Mouse (Mus musculus) heart, embryonic 16.5 days (tissue): Measurements from ENCODE around the gene Traf4. TPM values are rescaled to one million over a fixed set of nuclear protein-coding genes. Genes with fewer than 3 reads are reported as not detected.
A peak's percentile ranks its signal among the peaks of the same experiment; 100 is the strongest.
"Not testable (repeated sequence)": the region's sequence is repeated elsewhere in the genome, so short reads cannot be mapped to it uniquely, and the experiment has no call there.

ENCODE experiments used
- ATAC-seq: fragments of 200-750 bp; cut with Nextera tagmentation; replicated peaks from 2 replicates; pipeline ENCODE4 v1.8.0; 2017; ENCODE audit warnings: moderate number of reproducible peaks; ENCODE audit not compliant: insufficient read depth, low FRiP score; ENCODE audit errors: extremely low read depth
- H3K27ac ChIP-seq: fragments of 300-500 bp; sonication (generic); 2 replicates; pipeline ENCODE4 v1.5.1; 2014; ENCODE audit warnings: mild to moderate bottlenecking, low read length, control low read depth, moderate library complexity
- H3K27me3 ChIP-seq: fragments of 300-500 bp; sonication (generic); 2 replicates; pipeline ENCODE4 v1.6.1; 2014; ENCODE audit warnings: low read length, mixed read lengths; ENCODE audit not compliant: control insufficient read depth, insufficient read depth
- H3K36me3 ChIP-seq: fragments of 300-500 bp; sonication (generic); 2 replicates; pipeline ENCODE4 v1.6.1; 2014; ENCODE audit not compliant: control insufficient read depth, insufficient read depth
- H3K4me1 ChIP-seq: fragments of 300-500 bp; sonication (generic); 2 replicates; pipeline ENCODE4 v1.6.1; 2014; ENCODE audit warnings: low read length, mixed read lengths; ENCODE audit not compliant: control insufficient read depth, insufficient read depth
- H3K4me2 ChIP-seq: fragments of 300-500 bp; sonication (generic); 2 replicates; pipeline ENCODE4 v1.6.1; 2014; ENCODE audit warnings: low read depth, mild to moderate bottlenecking, control low read depth, low read length
- H3K4me3 ChIP-seq: fragments of 300-500 bp; sonication (generic); 2 replicates; pipeline ENCODE4 v1.5.1; 2014; ENCODE audit warnings: mild to moderate bottlenecking, control low read depth, low read length
- H3K9ac ChIP-seq: fragments of 300-500 bp; sonication (generic); 2 replicates; pipeline ENCODE4 v1.6.1; 2014; ENCODE audit warnings: low read length, control low read depth
- H3K9me3 ChIP-seq: fragments of 300-500 bp; sonication (generic); replicated peaks from 2 replicates; pipeline ENCODE4 v1.6.1; 2016; ENCODE audit warnings: low read length; ENCODE audit not compliant: control insufficient read depth
- WGBS: fragments of 180-500 bp; shearing (Covaris S2); extraction: QIAGEN DNeasy Blood & Tissue Kit; methylation state at CpG from one replicate; pipeline ENCODE4 v1.1.7; 2014; 5-methylcytosine and 5-hydroxymethylcytosine counted together
- polyA plus RNA-seq: library from polyadenylated mRNA; unstranded; fragments of >200 nt; fragmentation: Nextera tagmentation; extraction: Ambion mirVana; gene quantifications from 2 replicates; pipeline ENCODE4 v1.2.1, GENCODE M21; 2015

The Traf4 gene
- polyA plus RNA-seq, 1 experiment from 2014 or later = 37.3 TPM

DNA sequence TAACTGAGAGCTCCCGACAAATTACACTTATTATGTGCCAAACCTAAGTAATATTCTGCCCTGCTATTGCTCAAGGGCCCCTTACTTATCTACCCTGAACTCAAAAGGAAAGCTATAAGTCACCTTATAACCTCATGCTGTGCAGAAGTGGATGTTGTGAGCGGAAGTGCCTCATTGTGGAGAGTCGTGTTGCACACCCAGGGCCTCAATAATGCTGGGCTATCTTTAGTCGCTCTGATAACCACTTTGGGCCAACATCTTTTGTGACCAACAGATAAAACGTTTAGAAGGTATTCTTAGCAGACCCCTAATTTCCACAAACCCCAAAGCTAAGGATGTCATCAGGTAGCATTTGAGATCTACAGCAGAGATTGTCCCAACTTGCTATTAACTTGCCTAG, 24.7 kb downstream of the Traf4 start:
- H3K4me1 ChIP-seq = peaks cover 25% of the 10 kb centered on the region
- no peaks in the 10 kb centered on the region for H3K27me3 ChIP-seq
- H3K9ac ChIP-seq = no peak overlapping the region
- WGBS = 39% methylated on average over 5 of the region's 5 CpGs
- no peak for ATAC-seq
- H3K27ac ChIP-seq = no peak overlapping the region
- H3K4me3 ChIP-seq = no peak overlapping the region
- no peaks in the 10 kb centered on the region for H3K9me3 ChIP-seq
- no peak overlapping the region for H3K4me2 ChIP-seq
- H3K36me3 ChIP-seq = peaks cover 17% of the 10 kb centered on the region

DNA sequence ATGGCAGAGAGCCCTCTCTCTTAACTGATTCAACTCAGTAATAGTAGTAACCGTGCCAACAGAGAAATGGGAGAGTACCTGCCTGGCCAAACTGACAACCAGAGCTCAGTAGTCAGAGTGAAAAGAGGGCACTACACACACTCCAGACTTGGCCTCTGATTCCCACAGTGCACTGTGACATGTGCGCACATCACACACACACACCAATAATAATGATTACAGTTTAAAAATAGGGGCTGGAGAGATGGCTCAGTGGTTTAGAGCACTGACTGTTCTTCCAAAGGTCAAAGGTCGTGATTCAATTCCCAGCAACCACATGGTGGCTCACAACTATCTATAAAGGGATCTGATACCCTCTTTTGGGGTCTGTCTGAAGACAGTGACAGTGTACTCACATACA, 27.4 kb downstream of the Traf4 start:
- peaks cover 31% of the 10 kb centered on the region for H3K4me1 ChIP-seq
- no peaks in the 10 kb centered on the region for H3K27me3 ChIP-seq
- WGBS = 74% methylated on average over 3 of the region's 3 CpGs
- no peak overlapping the region for H3K27ac ChIP-seq
- H3K4me3 ChIP-seq = no peak overlapping the region
- H3K4me2 ChIP-seq = no peak overlapping the region
- no peaks in the 10 kb centered on the region for H3K9me3 ChIP-seq
- no peak overlapping the region for H3K9ac ChIP-seq
- H3K36me3 ChIP-seq = peaks cover 1% of the 10 kb centered on the region
- 0 out of 2 replicates have a peak, but pooled peaks have one; percentile 26 for ATAC-seq

DNA sequence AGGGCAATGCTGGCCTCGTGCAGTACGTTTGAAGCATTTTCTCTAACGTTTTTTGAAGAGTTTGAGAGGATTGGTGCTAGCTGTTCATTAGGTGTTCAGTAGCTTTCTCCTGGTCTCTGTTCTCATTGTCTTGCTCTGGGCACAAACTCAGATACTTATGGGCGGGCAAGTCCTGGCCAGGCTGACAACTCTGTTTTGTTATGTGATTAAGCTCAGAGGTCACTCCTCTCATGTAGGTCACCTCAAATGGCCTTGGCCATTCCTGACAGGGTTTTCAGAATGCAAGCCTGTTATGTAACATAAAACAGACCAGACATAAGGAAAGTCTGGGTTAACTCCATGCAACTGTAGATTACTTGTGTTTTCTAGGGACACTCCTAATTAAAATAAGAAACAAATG, 27.8 kb downstream of the Traf4 start:
- H3K27me3 ChIP-seq = no peaks in the 10 kb centered on the region
- no peaks in the 10 kb centered on the region for H3K9me3 ChIP-seq
- no peak overlapping the region for H3K4me2 ChIP-seq
- no peak overlapping the region for H3K4me3 ChIP-seq
- H3K27ac ChIP-seq = peak overlapping the region; percentile 58; the same call in 1 of the 2 replicates
- H3K36me3 ChIP-seq = no peaks in the 10 kb centered on the region
- H3K4me1 ChIP-seq = peaks cover 35% of the 10 kb centered on the region
- peak; percentile 46; the same call in 1 of the 2 replicates for ATAC-seq
- no peak overlapping the region for H3K9ac ChIP-seq
- 61% methylated on average over 4 of the region's 4 CpGs for WGBS

DNA sequence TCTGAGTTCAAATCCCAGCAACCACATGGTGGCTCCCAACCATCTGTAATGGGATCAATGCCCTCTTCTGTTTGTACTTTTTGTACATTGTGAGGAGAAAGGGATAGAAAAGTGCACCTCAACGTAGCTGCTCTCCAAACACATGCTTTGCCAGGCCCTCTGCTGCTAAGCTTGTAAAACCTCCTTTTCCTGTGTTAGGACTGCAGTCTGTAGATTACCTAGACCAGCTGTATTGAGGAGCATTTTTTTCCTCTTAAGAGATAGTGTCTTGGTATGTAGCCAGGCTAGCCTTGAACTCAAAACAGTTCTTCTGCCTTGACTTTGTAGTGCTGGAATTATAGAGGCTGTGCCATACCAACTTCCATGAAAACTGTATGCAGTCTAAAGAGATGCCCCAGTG, 29.3 kb downstream of the Traf4 start:
- Histone ChIP-seq H3K27ac (no peak overlapping the region), H3K9ac (no peak overlapping the region), H3K27me3 (no peaks in the 10 kb centered on the region), H3K4me2 (no peak overlapping the region), H3K4me3 (no peak overlapping the region), H3K36me3 (no peaks in the 10 kb centered on the region), H3K4me1 (peaks cover 29% of the 10 kb centered on the region), H3K9me3 (no peaks in the 10 kb centered on the region)
- WGBS = 75% methylated on average over 1 of the region's 1 CpGs
- ATAC-seq = no peak

DNA sequence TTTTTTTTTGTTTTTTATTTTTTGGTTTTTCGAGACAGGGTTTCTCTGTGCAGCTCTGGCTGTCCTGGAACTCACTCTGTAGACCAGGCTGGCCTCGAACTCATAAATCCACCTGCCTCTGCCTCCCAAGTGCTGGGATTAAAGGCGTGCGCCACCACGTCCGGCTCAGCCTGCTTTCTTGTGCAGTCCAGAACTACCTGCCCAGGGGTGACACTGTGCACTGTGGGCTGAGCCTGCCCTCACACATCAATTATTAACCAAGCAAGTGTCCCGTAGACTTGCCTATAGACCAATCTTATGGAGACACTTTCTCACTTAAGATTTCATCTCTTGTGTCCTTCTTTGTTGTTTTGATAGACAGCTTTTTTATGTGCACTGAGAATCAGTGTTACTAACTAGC, 30.1 kb downstream of the Traf4 start:
- 92% methylated on average over 7 of the region's 7 CpGs for WGBS
- H3K9me3 ChIP-seq, H3K27me3 ChIP-seq, H3K27ac ChIP-seq, H3K9ac ChIP-seq, H3K36me3 ChIP-seq, H3K4me2 ChIP-seq, H3K4me3 ChIP-seq, ATAC-seq: not testable (repeated sequence)
- peaks cover 21% of the 10 kb centered on the region for H3K4me1 ChIP-seq

DNA sequence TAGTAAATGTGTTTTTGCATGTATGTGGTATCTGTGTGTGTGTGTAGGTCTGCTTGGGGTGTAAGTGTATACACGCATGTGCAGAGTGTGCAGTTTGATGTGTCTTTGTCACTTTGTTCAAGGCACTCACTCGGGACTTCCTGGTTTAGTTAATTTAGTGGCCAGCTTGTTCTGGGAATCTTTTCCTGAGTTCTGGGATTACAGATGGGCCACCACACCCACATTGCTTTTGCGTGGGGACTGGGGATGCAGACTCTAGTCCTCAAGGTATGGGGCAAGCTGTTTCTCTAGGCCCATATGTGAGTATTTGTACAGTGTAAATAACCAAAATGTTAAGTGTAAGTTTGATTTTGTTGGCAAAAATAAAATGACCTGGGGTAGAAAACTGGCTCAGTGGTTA, 31.0 kb downstream of the Traf4 start:
- ATAC-seq = no peak
- Histone ChIP-seq H3K27me3 (no peaks in the 10 kb centered on the region), H3K4me2 (no peak overlapping the region), H3K4me3 (no peak overlapping the region), H3K4me1 (peaks cover 23% of the 10 kb centered on the region), H3K36me3 (no peaks in the 10 kb centered on the region), H3K9me3 (no peaks in the 10 kb centered on the region), H3K27ac (no peak overlapping the region), H3K9ac (no peak overlapping the region)
- 81% methylated on average over 3 of the region's 3 CpGs for WGBS

DNA sequence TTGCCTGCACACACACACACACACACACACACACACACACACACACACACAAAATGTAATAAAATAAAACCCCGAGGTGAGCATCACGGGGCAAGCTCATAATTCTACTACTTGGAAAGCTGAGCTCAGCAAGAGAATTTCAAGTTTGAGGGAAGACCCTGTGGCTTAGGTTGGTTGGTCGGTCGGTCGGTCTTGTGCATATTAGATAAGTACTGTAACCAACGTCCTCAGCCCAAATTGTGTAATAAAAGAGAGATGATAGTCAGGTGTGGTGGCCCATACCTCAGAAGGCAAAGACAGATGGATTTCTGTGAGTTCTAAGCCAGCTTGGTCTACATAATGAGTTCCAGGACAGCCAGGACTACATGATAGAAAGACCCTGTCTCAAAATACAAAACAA, 31.5 kb downstream of the Traf4 start:
- Histone ChIP-seq H3K27ac (no peak overlapping the region), H3K27me3 (no peaks in the 10 kb centered on the region), H3K4me2 (no peak overlapping the region), H3K4me1 (peaks cover 27% of the 10 kb centered on the region), H3K9ac (no peak overlapping the region), H3K4me3 (no peak overlapping the region), H3K9me3 (no peaks in the 10 kb centered on the region), H3K36me3 (no peaks in the 10 kb centered on the region)
- WGBS = 90% methylated on average over 6 of the region's 6 CpGs
- no peak for ATAC-seq

DNA sequence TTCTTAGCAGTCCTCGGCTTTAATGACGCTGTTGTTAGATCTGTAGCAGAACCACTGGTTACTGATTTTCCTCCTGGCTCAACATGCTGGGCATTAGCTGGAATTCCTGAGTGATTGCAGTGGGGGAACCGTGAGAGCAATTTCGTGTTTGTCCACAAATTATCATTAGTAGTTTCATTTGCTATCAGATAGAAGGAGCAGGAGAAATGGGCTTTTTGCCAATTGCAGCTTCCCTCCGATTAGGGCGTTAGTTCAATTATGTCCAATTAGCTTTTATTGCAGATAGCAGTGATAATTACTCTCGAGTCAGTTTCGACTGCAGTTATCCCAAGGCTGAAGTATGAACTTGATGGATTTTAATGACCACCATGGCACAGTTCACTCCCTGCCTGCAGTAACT, 35.9 kb downstream of the Traf4 start:
- no peak for ATAC-seq
- WGBS = 47% methylated on average over 8 of the region's 8 CpGs
- H3K4me2 ChIP-seq = no peak overlapping the region

DNA sequence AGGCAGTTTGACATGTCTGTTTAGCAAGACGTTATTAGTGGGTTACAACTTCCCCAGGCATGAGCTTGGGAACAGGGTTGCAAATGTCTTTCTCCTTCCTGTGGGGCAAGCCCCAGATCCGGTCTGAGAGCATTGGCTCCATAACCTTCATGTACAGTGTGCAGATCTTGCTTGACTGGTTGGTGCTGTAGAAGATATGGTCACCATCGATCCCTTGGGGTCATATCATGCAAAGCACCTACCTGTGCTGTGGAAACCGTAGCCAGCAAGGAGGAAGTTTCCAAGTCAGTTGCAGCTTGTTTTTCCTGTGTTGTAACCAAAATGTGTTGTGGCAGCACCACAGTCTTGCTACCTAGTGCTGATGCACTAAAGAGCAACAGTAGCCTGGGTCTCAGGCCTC, 38.6 kb downstream of the Traf4 start:
- Histone ChIP-seq H3K9me3 (no peaks in the 10 kb centered on the region), H3K9ac (no peak overlapping the region), H3K27me3 (no peaks in the 10 kb centered on the region), H3K4me3 (no peak overlapping the region), H3K27ac (no peak overlapping the region), H3K36me3 (no peaks in the 10 kb centered on the region), H3K4me1 (peaks cover 10% of the 10 kb centered on the region; the same call in 1 of the 2 replicates), H3K4me2 (no peak overlapping the region)
- ATAC-seq = no peak
- WGBS = 69% methylated on average over 4 of the region's 4 CpGs

More for the DNA sequence above, 35.9 kb downstream of the Traf4 start:
- H3K4me3 ChIP-seq = no peak overlapping the region
- no peak overlapping the region for H3K9ac ChIP-seq
- peaks cover 21% of the 10 kb centered on the region for H3K4me1 ChIP-seq
- H3K27me3 ChIP-seq = no peaks in the 10 kb centered on the region
- no peaks in the 10 kb centered on the region for H3K36me3 ChIP-seq
- no peaks in the 10 kb centered on the region for H3K9me3 ChIP-seq
- H3K27ac ChIP-seq = 0 out of 2 replicates have a peak overlapping the region, but pooled peaks have one; percentile 4

DNA sequence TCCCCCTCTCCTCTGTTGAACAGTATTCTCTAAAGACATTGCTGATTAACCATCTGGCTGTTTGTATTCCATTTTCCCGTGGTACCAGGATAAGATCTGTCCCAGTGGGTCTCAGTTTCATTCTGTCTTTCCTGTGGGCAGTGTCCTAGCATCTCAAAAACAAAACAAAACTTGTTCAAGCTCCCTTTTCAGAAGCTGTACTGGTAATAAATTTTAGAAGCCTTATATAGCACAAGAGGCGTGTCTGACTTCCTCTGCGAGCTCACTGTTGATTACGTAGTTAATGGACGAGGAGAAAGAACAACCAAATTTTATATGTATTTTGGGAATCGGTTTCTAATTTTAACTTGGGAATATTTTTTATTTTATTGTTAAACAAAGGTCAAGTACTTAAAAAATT, 39.7 kb downstream of the Traf4 start:
- H3K36me3 ChIP-seq = no peaks in the 10 kb centered on the region
- no peaks in the 10 kb centered on the region for H3K27me3 ChIP-seq
- ATAC-seq = no peak
- H3K9ac ChIP-seq = no peak overlapping the region
- H3K27ac ChIP-seq = no peak overlapping the region
- peaks cover 17% of the 10 kb centered on the region for H3K4me1 ChIP-seq
- H3K4me2 ChIP-seq = no peak overlapping the region
- 68% methylated on average over 6 of the region's 6 CpGs for WGBS
- H3K4me3 ChIP-seq = no peak overlapping the region
- no peaks in the 10 kb centered on the region for H3K9me3 ChIP-seq
